Mouse (Mus musculus): ENCODE results near the gene Pnkd. TPM values are rescaled to one million over a fixed set of nuclear protein-coding genes. Genes with fewer than 3 reads are reported as not detected.
A peak's percentile ranks its signal among the peaks of the same experiment; 100 is the strongest.
"Not testable (repeated sequence)": the region's sequence is repeated elsewhere in the genome, so short reads cannot be mapped to it uniquely, and the experiment has no call there.

Pnkd gene
- polyA plus RNA-seq, 1 experiment from 2014 or later, result 170 TPM

DNA sequence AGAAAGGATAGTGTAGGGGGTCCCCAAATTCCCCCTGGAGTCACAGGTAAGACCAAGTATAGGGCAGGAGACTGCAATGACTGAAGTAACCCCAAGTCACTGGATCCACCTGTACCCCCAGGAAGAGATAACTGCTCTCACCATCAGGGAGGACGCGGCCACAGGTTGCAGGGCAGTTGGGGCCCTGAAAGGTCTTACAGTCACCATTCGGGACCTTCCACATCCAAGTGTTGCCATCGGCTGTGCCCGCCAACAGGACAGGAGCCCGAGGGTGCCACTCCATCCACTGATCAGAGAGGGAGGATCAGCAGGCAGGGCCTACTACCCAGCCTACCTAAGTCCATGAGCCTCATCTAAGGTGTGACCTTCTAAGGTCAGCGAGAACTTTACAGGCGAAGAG lies 2.8 kb upstream of the Pnkd start:
- peaks cover 56% of the 10 kb centered on the region for H3K36me3 ChIP-seq
- H3K9me3 ChIP-seq, result no peaks in the 10 kb centered on the region
- H3K27me3 ChIP-seq (ENCODE audit: insufficient read depth, poor library complexity, severe bottlenecking), result no peaks in the 10 kb centered on the region
- no peak overlapping the region for H3K27ac ChIP-seq
- H3K4me3 ChIP-seq, result no peak overlapping the region
- no peak for DNase-seq (ENCODE audit: low spot score)
- WGBS, result 94% methylated on average over 8 of the region's 8 CpGs
- peaks cover 65% of the 10 kb centered on the region for H3K4me1 ChIP-seq

- peaks cover 62% of the 10 kb centered on the region for H3K36me3 ChIP-seq
- no peak overlapping the region for H3K27ac ChIP-seq
Measured at GRCm38 (mm10) chr1:74282896-74283625, 1.7 kb upstream of the Pnkd start.

GRCm38 (mm10) chr1:74283686-74284463 lies 855 bp upstream of the Pnkd start:
- H3K36me3 ChIP-seq, result peaks cover 65% of the 10 kb centered on the region
- H3K4me3 ChIP-seq, result peak overlapping the region; percentile 84
- peak; percentile 90 for DNase-seq (ENCODE audit: low spot score)
- peak overlapping the region; percentile 89 for H3K27ac ChIP-seq
- H3K4me1 ChIP-seq, result peaks cover 49% of the 10 kb centered on the region
- H3K9me3 ChIP-seq, result no peaks in the 10 kb centered on the region
- H3K27me3 ChIP-seq (ENCODE audit: insufficient read depth, poor library complexity, severe bottlenecking), result no peaks in the 10 kb centered on the region
- WGBS, result 13% methylated on average over 15 of the region's 15 CpGs

More at GRCm38 (mm10) chr1:74282896-74283625, 1.7 kb upstream of the Pnkd start:
- H3K27me3 ChIP-seq (ENCODE audit: insufficient read depth, poor library complexity, severe bottlenecking), result no peaks in the 10 kb centered on the region
- 86% methylated on average over 10 of the region's 10 CpGs for WGBS
- no peak for DNase-seq (ENCODE audit: low spot score)
- no peaks in the 10 kb centered on the region for H3K9me3 ChIP-seq
- peaks cover 53% of the 10 kb centered on the region for H3K4me1 ChIP-seq
- no peak overlapping the region; the same call in 1 of the 2 replicates for H3K4me3 ChIP-seq

- 3% methylated on average over 23 of the region's 23 CpGs for WGBS
- Histone ChIP-seq H3K36me3 (peaks cover 65% of the 10 kb centered on the region), H3K4me1 (peaks cover 52% of the 10 kb centered on the region), H3K27ac (peak overlapping the region; percentile 89), H3K27me3 (ENCODE audit: insufficient read depth, poor library complexity, severe bottlenecking) (no peaks in the 10 kb centered on the region), H3K9me3 (no peaks in the 10 kb centered on the region), H3K4me3 (peak overlapping the region; percentile 84)
- no peak for DNase-seq (ENCODE audit: low spot score)
Measured at GRCm38 (mm10) chr1:74285212-74286010, 681 bp downstream of the Pnkd start.

DNA sequence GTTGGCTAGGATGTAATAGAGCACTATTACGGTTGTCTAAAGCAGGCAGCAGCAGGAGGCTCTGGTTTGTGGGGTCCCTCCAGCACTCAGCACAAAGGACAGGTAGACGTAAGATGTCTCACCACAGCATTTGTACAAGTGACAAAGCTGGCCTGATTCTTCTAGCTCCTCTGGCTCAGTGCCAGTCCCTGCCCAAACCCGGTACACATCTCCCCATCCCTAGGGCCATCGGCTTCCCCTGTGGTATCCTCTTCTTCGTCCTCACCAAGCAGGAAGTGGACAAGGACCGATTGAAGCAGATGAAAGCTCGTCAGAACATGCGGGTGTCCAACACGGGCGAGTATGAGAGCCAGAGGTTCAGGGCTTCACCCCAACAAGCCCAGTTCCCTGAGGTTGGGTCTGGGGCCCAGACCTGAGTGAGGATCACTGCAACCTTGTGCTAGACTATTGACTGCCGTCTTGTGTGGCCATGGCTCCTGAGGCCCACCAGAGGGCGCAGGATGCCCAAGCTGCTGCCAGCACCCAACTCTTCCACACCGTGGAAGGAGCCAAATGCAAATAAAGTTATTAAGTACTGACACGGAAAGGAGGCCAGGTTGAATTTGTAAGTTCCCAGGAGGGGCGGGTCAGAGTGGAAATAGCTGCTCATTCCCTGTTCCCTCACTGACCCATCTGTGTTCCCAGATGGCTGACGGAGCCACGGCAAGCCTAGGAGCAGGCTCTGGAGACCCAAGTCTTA lies 2.3 kb downstream of the Pnkd start:
- DNase-seq (ENCODE audit: low spot score); H3K9me3 ChIP-seq; H3K27me3 ChIP-seq (ENCODE audit: insufficient read depth, poor library complexity, severe bottlenecking); H3K4me3 ChIP-seq; H3K27ac ChIP-seq: not testable (repeated sequence)
- WGBS, result 54% methylated on average over 16 of the region's 17 CpGs
- peaks cover 51% of the 10 kb centered on the region for H3K4me1 ChIP-seq
- H3K36me3 ChIP-seq, result peaks cover 65% of the 10 kb centered on the region

- peaks cover 65% of the 10 kb centered on the region for H3K36me3 ChIP-seq
- H3K27ac ChIP-seq, result no peak overlapping the region
- 76% methylated on average over 4 of the region's 4 CpGs for WGBS
- H3K27me3 ChIP-seq (ENCODE audit: insufficient read depth, poor library complexity, severe bottlenecking), result no peaks in the 10 kb centered on the region
- peaks cover 55% of the 10 kb centered on the region for H3K4me1 ChIP-seq
- H3K4me3 ChIP-seq, result no peak overlapping the region
- H3K9me3 ChIP-seq, result no peaks in the 10 kb centered on the region
- no peak for DNase-seq (ENCODE audit: low spot score)
Measured at GRCm38 (mm10) chr1:74288327-74288726, 3.6 kb downstream of the Pnkd start.

- peak overlapping the region; percentile 7; the same call in 1 of the 2 replicates for H3K27ac ChIP-seq
- DNase-seq (ENCODE audit: low spot score), result no peak
- 86% methylated on average over 9 of the region's 9 CpGs for WGBS
- H3K4me1 ChIP-seq, result peaks cover 59% of the 10 kb centered on the region
- no peaks in the 10 kb centered on the region for H3K9me3 ChIP-seq
- no peak overlapping the region for H3K4me3 ChIP-seq
- H3K27me3 ChIP-seq (ENCODE audit: insufficient read depth, poor library complexity, severe bottlenecking), result no peaks in the 10 kb centered on the region
- H3K36me3 ChIP-seq, result peaks cover 73% of the 10 kb centered on the region
Measured at GRCm38 (mm10) chr1:74289248-74289647, 4.5 kb downstream of the Pnkd start.

- Histone ChIP-seq H3K27me3 (ENCODE audit: insufficient read depth, poor library complexity, severe bottlenecking) (no peaks in the 10 kb centered on the region), H3K9me3 (no peaks in the 10 kb centered on the region), H3K4me3 (no peak overlapping the region), H3K4me1 (peaks cover 64% of the 10 kb centered on the region), H3K27ac (peak overlapping the region; percentile 7; the same call in 1 of the 2 replicates), H3K36me3 (peaks cover 75% of the 10 kb centered on the region)
- 65% methylated on average over 2 of the region's 2 CpGs for WGBS
- no peak for DNase-seq (ENCODE audit: low spot score)
Measured at GRCm38 (mm10) chr1:74289740-74290139, 5.0 kb downstream of the Pnkd start.

- DNase-seq (ENCODE audit: low spot score), result no peak
- Histone ChIP-seq H3K4me3 (no peak overlapping the region), H3K36me3 (peaks cover 75% of the 10 kb centered on the region), H3K27me3 (ENCODE audit: insufficient read depth, poor library complexity, severe bottlenecking) (no peaks in the 10 kb centered on the region), H3K4me1 (peaks cover 68% of the 10 kb centered on the region), H3K27ac (peak overlapping the region; percentile 7; the same call in 1 of the 2 replicates), H3K9me3 (no peaks in the 10 kb centered on the region)
- 60% methylated on average over 5 of the region's 5 CpGs for WGBS
Measured at GRCm38 (mm10) chr1:74290141-74290540, 5.4 kb downstream of the Pnkd start.

- Histone ChIP-seq H3K27ac (no peak overlapping the region; the same call in 1 of the 2 replicates), H3K36me3 (peaks cover 66% of the 10 kb centered on the region)
Measured at GRCm38 (mm10) chr1:74292331-74293020, 7.7 kb downstream of the Pnkd start.

GRCm38 (mm10) chr1:74293306-74293960 lies 8.7 kb downstream of the Pnkd start:
- H3K27ac ChIP-seq, result no peak overlapping the region
- no peaks in the 10 kb centered on the region for H3K27me3 ChIP-seq (ENCODE audit: insufficient read depth, poor library complexity, severe bottlenecking)
- H3K4me3 ChIP-seq, result no peak overlapping the region
- peaks cover 61% of the 10 kb centered on the region for H3K36me3 ChIP-seq
- WGBS, result 84% methylated on average over 8 of the region's 8 CpGs
- H3K9me3 ChIP-seq, result no peaks in the 10 kb centered on the region
- H3K4me1 ChIP-seq, result peaks cover 90% of the 10 kb centered on the region
- no peak for DNase-seq (ENCODE audit: low spot score)

More at GRCm38 (mm10) chr1:74292331-74293020, 7.7 kb downstream of the Pnkd start:
- Histone ChIP-seq H3K27me3 (ENCODE audit: insufficient read depth, poor library complexity, severe bottlenecking) (no peaks in the 10 kb centered on the region), H3K4me1 (peaks cover 80% of the 10 kb centered on the region), H3K9me3 (no peaks in the 10 kb centered on the region), H3K4me3 (no peak overlapping the region)
- DNase-seq (ENCODE audit: low spot score), result no peak
- 85% methylated on average over 11 of the region's 11 CpGs for WGBS
